ENCODE assay signal across 11 mouse cellular contexts in genomic region chr9:120679822-120680426, GRCm38 (mm10).
A peak's percentile ranks its signal among the peaks of the same experiment; 100 is the strongest.
DNase-seq lines count a peak whose midpoint lies in the region; ATAC-seq lines count a peak whose summit lies in the region.
"Had no signal": no experiment of that assay in that cellular context is flagged by ENCODE, and none has a peak within 500 bp of the region (broad histone marks: within the 10 kb centered on the region; RNA-seq: fewer than 3 reads in every experiment).

No protein-coding gene starts in this region.

- no peak overlapping the region for H3K4me3 ChIP-seq in heart, embryonic 16.5 days (ENCODE audit: low read length)
- no peak overlapping the region for H3K4me3 ChIP-seq in brown adipose tissue, adult 24 weeks (ENCODE audit: insufficient read depth, low read depth, low read length)
- H3K4me3 ChIP-seq in stomach, embryonic 16.5 days (replicated peaks; ENCODE audit: low read length), result no peak overlapping the region
- H3K4me3 ChIP-seq: limb, embryonic 12.5 days; midbrain, embryonic 13.5 days had no signal

- no peak overlapping the region for H3K9ac ChIP-seq in heart, embryonic 16.5 days (ENCODE audit: low read length)
- H3K9ac ChIP-seq in stomach, embryonic 16.5 days (ENCODE audit: low read length), result no peak overlapping the region
- H3K9ac ChIP-seq: limb, embryonic 12.5 days; midbrain, embryonic 13.5 days had no signal

- DNase-seq in heart, adult 18-20 months, result no peak
- DNase-seq in cerebellum, postnatal 10 days, result no peak
- no peak for DNase-seq in c-Kit-positive CD71-positive TER-119-positive erythroid progenitor cells, embryonic 14.5 days (ENCODE audit: low spot score)
- no peak for DNase-seq in frontal cortex, postnatal 10 days (ENCODE audit: low spot score in 2 of 2)
- DNase-seq: heart, postnatal 14 days had no signal

- peaks cover 9% of the 10 kb centered on the region for H3K4me1 ChIP-seq in heart, embryonic 16.5 days (ENCODE audit: control insufficient read depth, insufficient read depth, low read length)
- H3K4me1 ChIP-seq in brown adipose tissue, adult 24 weeks (ENCODE audit: control insufficient read depth, insufficient read depth, insufficient read length, low read length), result peaks cover 5% of the 10 kb centered on the region; the same call in 1 of the 2 replicates
- H3K4me1 ChIP-seq in stomach, embryonic 16.5 days (ENCODE audit: control insufficient read depth, insufficient read depth, low read length), result peaks cover 9% of the 10 kb centered on the region

- WGBS in heart, embryonic 16.5 days, result 37% methylated on average over 11 of the region's 11 CpGs
- WGBS in stomach, embryonic 16.5 days, result 29% methylated on average over 11 of the region's 11 CpGs

- no peak overlapping the region for H3K4me2 ChIP-seq in heart, embryonic 16.5 days (ENCODE audit: low read depth, low read length)
- peak overlapping the region; percentile 6; the same call in 1 of the 2 replicates for H3K4me2 ChIP-seq in stomach, embryonic 16.5 days (ENCODE audit: low read depth, low read length)
- H3K4me2 ChIP-seq: limb, embryonic 12.5 days; midbrain, embryonic 13.5 days had no signal

- H3K36me3 ChIP-seq in heart, embryonic 16.5 days (ENCODE audit: control insufficient read depth, insufficient read depth), result no peaks in the 10 kb centered on the region
- H3K36me3 ChIP-seq in stomach, embryonic 16.5 days (ENCODE audit: control insufficient read depth, insufficient read depth, low read length), result no peaks in the 10 kb centered on the region
- H3K36me3 ChIP-seq: limb, embryonic 12.5 days; midbrain, embryonic 13.5 days had no signal

- H3K9me3 ChIP-seq in heart, embryonic 16.5 days (replicated peaks; ENCODE audit: control insufficient read depth, low read length), result no peaks in the 10 kb centered on the region
- no peaks in the 10 kb centered on the region for H3K9me3 ChIP-seq in stomach, embryonic 16.5 days (replicated peaks; ENCODE audit: control insufficient read depth, low read length)
- H3K9me3 ChIP-seq: limb, embryonic 12.5 days; midbrain, embryonic 13.5 days had no signal

- peaks cover 4% of the 10 kb centered on the region; the same call in 1 of the 2 replicates for H3K27me3 ChIP-seq in heart, embryonic 16.5 days (ENCODE audit: control insufficient read depth, insufficient read depth, low read length)
- H3K27me3 ChIP-seq in stomach, embryonic 16.5 days (ENCODE audit: control insufficient read depth, insufficient read depth, low read length), result no peaks in the 10 kb centered on the region
- H3K27me3 ChIP-seq: midbrain, embryonic 13.5 days had no signal

- no peak; the same call in 1 of the 2 replicates for ATAC-seq in heart, embryonic 16.5 days (replicated peaks; ENCODE audit: extremely low read depth, insufficient read depth, low FRiP score)
- peak; percentile 49 for ATAC-seq in CD4-positive, CD25-positive, alpha-beta regulatory T cell, adult 4 months
- peak; percentile 62; the same call in 1 of the 2 replicates for ATAC-seq in stomach, embryonic 16.5 days (ENCODE audit: insufficient read depth, low FRiP score)
- ATAC-seq: midbrain, embryonic 13.5 days had no signal

- H3K27ac ChIP-seq in heart, embryonic 16.5 days (ENCODE audit: low read length), result peak overlapping the region; percentile 38; the same call in 1 of the 2 replicates
- peak overlapping the region; percentile 67 for H3K27ac ChIP-seq in brown adipose tissue, adult 24 weeks (replicated peaks; ENCODE audit: low read depth, low read length)
- peak overlapping the region; percentile 39; the same call in 1 of the 2 replicates for H3K27ac ChIP-seq in stomach, embryonic 16.5 days (ENCODE audit: low read length)
- H3K27ac ChIP-seq: limb, embryonic 12.5 days; midbrain, embryonic 13.5 days had no signal
